Mouse (Mus musculus) neural tube, embryonic 11.5 days (tissue): ENCODE data around the gene Def8. TPM values are rescaled to one million over a fixed set of nuclear protein-coding genes. Genes with fewer than 3 reads are reported as not detected.

Source experiments
- ATAC-seq: fragments of 200-750 bp; cut with Nextera tagmentation; 2 replicates; pipeline ENCODE4 v1.8.0; 2017; ENCODE audit warnings: moderate number of reproducible peaks, mild to moderate bottlenecking, moderate TSS enrichment, moderate library complexity; ENCODE audit not compliant: insufficient read depth, low FRiP score, low TSS enrichment
- DNase-seq: peaks from one replicate; pipeline ENCODE4 v3.0.0-alpha.2; 2015; ENCODE audit warnings: low spot score
- H3K27ac ChIP-seq: fragments of 300-500 bp; sonication (generic); 2 replicates; pipeline ENCODE4 v1.5.1; 2014; ENCODE audit warnings: low read depth, mild to moderate bottlenecking, low read length
- H3K27me3 ChIP-seq: fragments of 300-500 bp; sonication (generic); 2 replicates; pipeline ENCODE4 v1.6.1; 2014; ENCODE audit warnings: mild to moderate bottlenecking, low read length, mixed read lengths; ENCODE audit not compliant: control insufficient read depth, insufficient read depth
- H3K36me3 ChIP-seq: fragments of 300-500 bp; sonication (generic); 2 replicates; pipeline ENCODE4 v1.6.1; 2014; ENCODE audit warnings: mild to moderate bottlenecking, low read length, moderate library complexity, mixed read lengths; ENCODE audit not compliant: control insufficient read depth, insufficient read depth
- H3K4me1 ChIP-seq: fragments of 300-500 bp; sonication (generic); 2 replicates; pipeline ENCODE4 v1.6.1; 2014; ENCODE audit warnings: low read length, mixed read lengths; ENCODE audit not compliant: control insufficient read depth, insufficient read depth
- H3K4me2 ChIP-seq: fragments of 300-500 bp; sonication (generic); 2 replicates; pipeline ENCODE4 v1.6.1; 2014; ENCODE audit warnings: low read depth, mild to moderate bottlenecking, moderate library complexity
- H3K4me3 ChIP-seq: fragments of 300-500 bp; sonication (generic); 2 replicates; pipeline ENCODE4 v1.5.1; 2014; ENCODE audit warnings: low read depth, low read length
- H3K9ac ChIP-seq: fragments of 300-500 bp; sonication (generic); 2 replicates; pipeline ENCODE4 v1.6.1; 2014; ENCODE audit warnings: mild to moderate bottlenecking, low read length
- H3K9me3 ChIP-seq: fragments of 300-500 bp; sonication (generic); 2 replicates; pipeline ENCODE4 v1.6.1; 2016; ENCODE audit warnings: low read length; ENCODE audit not compliant: control insufficient read depth
- WGBS: fragments of 180-500 bp; shearing (Covaris S2); extraction: QIAGEN DNeasy Blood & Tissue Kit; methylation state at CpG from one replicate; pipeline ENCODE4 v1.1.7; 2014; 5-methylcytosine and 5-hydroxymethylcytosine counted together
- polyA plus RNA-seq: library from polyadenylated mRNA; unstranded; fragments of >200 nt; fragmentation: Nextera tagmentation; extraction: Ambion mirVana; gene quantifications from 2 replicates; pipeline ENCODE4 v1.2.1, GENCODE M21; 2014

Def8 gene
- polyA plus RNA-seq, 1 experiment from 2014 or later = 41.7 TPM

GRCm38 (mm10) chr8:123389026-123389425, 34.3 kb upstream of the Def8 start:
- ATAC-seq (no peak), DNase-seq (no peak)
- H3K4me3 ChIP-seq = no peak overlapping the region
- H3K4me2 ChIP-seq = no peak overlapping the region
- 99% methylated on average over 7 of the region's 7 CpGs for WGBS
- no peaks in the 10 kb centered on the region for H3K4me1 ChIP-seq
- H3K27ac ChIP-seq = no peak overlapping the region
- no peak overlapping the region for H3K9ac ChIP-seq
- no peaks in the 10 kb centered on the region for H3K27me3 ChIP-seq
- no peaks in the 10 kb centered on the region for H3K9me3 ChIP-seq
- H3K36me3 ChIP-seq = peaks cover 19% of the 10 kb centered on the region

GRCm38 (mm10) chr8:123398308-123398707, 25.0 kb upstream of the Def8 start:
- no peak for DNase-seq
- H3K4me1 ChIP-seq = no peaks in the 10 kb centered on the region
- 95% methylated on average over 13 of the region's 13 CpGs for WGBS
- H3K36me3 ChIP-seq = peaks cover 32% of the 10 kb centered on the region
- H3K27me3 ChIP-seq = no peaks in the 10 kb centered on the region
- no peak overlapping the region for H3K27ac ChIP-seq
- H3K4me3 ChIP-seq = no peak overlapping the region
- H3K9ac ChIP-seq = no peak overlapping the region
- no peaks in the 10 kb centered on the region for H3K9me3 ChIP-seq
- no peak for ATAC-seq
- H3K4me2 ChIP-seq = no peak overlapping the region

GRCm38 (mm10) chr8:123401936-123402335, 21.4 kb upstream of the Def8 start:
- Histone ChIP-seq H3K4me1 (no peaks in the 10 kb centered on the region), H3K27ac (no peak overlapping the region), H3K9me3 (no peaks in the 10 kb centered on the region), H3K4me2 (no peak overlapping the region), H3K36me3 (peaks cover 20% of the 10 kb centered on the region), H3K9ac (no peak overlapping the region), H3K27me3 (no peaks in the 10 kb centered on the region), H3K4me3 (no peak overlapping the region)
- ATAC-seq = no peak
- no peak for DNase-seq
- 92% methylated on average over 9 of the region's 9 CpGs for WGBS

GRCm38 (mm10) chr8:123402730-123403326, 20.5 kb upstream of the Def8 start:
- DNase-seq = no peak
- Histone ChIP-seq H3K4me2 (no peak overlapping the region), H3K27me3 (no peaks in the 10 kb centered on the region), H3K9me3 (no peaks in the 10 kb centered on the region), H3K4me1 (no peaks in the 10 kb centered on the region), H3K27ac (no peak overlapping the region), H3K4me3 (no peak overlapping the region), H3K9ac (no peak overlapping the region), H3K36me3 (peaks cover 15% of the 10 kb centered on the region)
- WGBS = 96% methylated on average over 9 of the region's 9 CpGs
- no peak for ATAC-seq

- no peak for ATAC-seq
- WGBS = 41% methylated on average over 8 of the region's 8 CpGs
- H3K9ac ChIP-seq = no peak overlapping the region
- H3K27ac ChIP-seq = no peak overlapping the region
- no peaks in the 10 kb centered on the region for H3K4me1 ChIP-seq
- no peak for DNase-seq
- no peaks in the 10 kb centered on the region for H3K27me3 ChIP-seq
- no peak overlapping the region for H3K4me2 ChIP-seq
- no peak overlapping the region for H3K4me3 ChIP-seq
- no peaks in the 10 kb centered on the region for H3K9me3 ChIP-seq
- peaks cover 7% of the 10 kb centered on the region for H3K36me3 ChIP-seq
Measured at GRCm38 (mm10) chr8:123404521-123404920, 18.8 kb upstream of the Def8 start.

- no peaks in the 10 kb centered on the region for H3K9me3 ChIP-seq
- ATAC-seq (no peak), DNase-seq (peak; percentile 69)
- no peak within 1 kb of the TSS for H3K9ac ChIP-seq
- no peaks in the 10 kb centered on the region; the same call in 1 of the 2 replicates for H3K4me1 ChIP-seq
- no peak within 1 kb of the TSS for H3K4me2 ChIP-seq
- H3K36me3 ChIP-seq = no peaks in the 10 kb centered on the region; the same call in 1 of the 2 replicates
- H3K27ac ChIP-seq = 0 out of 2 replicates have a peak within 1 kb of the TSS, but pooled peaks have one; percentile 9
- H3K4me3 ChIP-seq = no peak within 1 kb of the TSS
- WGBS = 10% methylated on average over 4 of the region's 4 CpGs
- H3K27me3 ChIP-seq = peaks cover 5% of the 10 kb centered on the region
Measured at GRCm38 (mm10) chr8:123406786-123407185, 16.5 kb upstream of the Def8 start, which contains the start of gene Mc1r. Mc1r (plus strand) TSS chr8:123407107.

GRCm38 (mm10) chr8:123407612-123408011, 15.7 kb upstream of the Def8 start:
- Histone ChIP-seq H3K4me1 (no peaks in the 10 kb centered on the region; the same call in 1 of the 2 replicates), H3K9me3 (no peaks in the 10 kb centered on the region), H3K27me3 (peaks cover 7% of the 10 kb centered on the region), H3K4me3 (no peak overlapping the region), H3K27ac (no peak overlapping the region), H3K36me3 (no peaks in the 10 kb centered on the region), H3K4me2 (no peak overlapping the region), H3K9ac (no peak overlapping the region)
- 92% methylated on average over 13 of the region's 13 CpGs for WGBS
- ATAC-seq (no peak), DNase-seq (no peak)

GRCm38 (mm10) chr8:123408586-123409544, 14.5 kb upstream of the Def8 start:
- H3K27ac ChIP-seq = no peak overlapping the region
- peak overlapping the region; percentile 44 for H3K4me2 ChIP-seq
- no peaks in the 10 kb centered on the region; the same call in 1 of the 2 replicates for H3K4me1 ChIP-seq
- H3K36me3 ChIP-seq = no peaks in the 10 kb centered on the region
- H3K9ac ChIP-seq = peak overlapping the region; percentile 91
- no peak for DNase-seq
- no peak for ATAC-seq
- no peak overlapping the region for H3K4me3 ChIP-seq
- 77% methylated on average over 9 of the region's 9 CpGs for whole genome bisulfite sequencing
- H3K27me3 ChIP-seq = peaks cover 7% of the 10 kb centered on the region
- H3K9me3 ChIP-seq = no peaks in the 10 kb centered on the region
